Mouse (Mus musculus): ENCODE measurements around the gene Actn1. TPM values are rescaled to one million over a fixed set of nuclear protein-coding genes. Genes with fewer than 3 reads are reported as not detected.

Actn1 gene
- total RNA-seq, 2 experiments from 2014 or later = 69.2 to 77.9 TPM

- DNase-seq (ENCODE audit: low spot score in 2 of 2) = peak; percentile 54 to 71
Measured at GRCm38 (mm10) chr12:80141470-80141869, 118.7 kb downstream of the Actn1 start.

- no peak for DNase-seq (ENCODE audit: low spot score in 2 of 2)
Measured at GRCm38 (mm10) chr12:80141011-80141410, 119.2 kb downstream of the Actn1 start.

DNA sequence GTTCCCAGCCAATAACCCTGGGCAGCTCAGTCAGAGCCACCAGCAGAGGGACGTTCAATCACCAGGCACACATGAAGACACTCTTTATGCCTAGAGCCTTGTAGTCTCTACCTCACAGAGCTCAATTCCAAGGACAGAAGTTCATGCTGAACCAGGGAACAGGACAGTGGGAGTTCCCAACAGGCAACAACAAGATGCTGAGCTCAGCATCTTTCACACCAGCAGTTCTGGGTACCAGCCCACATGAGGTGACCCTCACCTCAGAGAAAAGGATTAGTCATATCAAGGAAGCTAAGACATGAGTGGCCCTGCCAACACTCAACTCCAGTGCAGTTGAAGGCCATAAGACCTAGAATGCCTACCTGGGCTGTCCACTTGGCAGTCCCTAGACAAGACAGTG lies 122.4 kb downstream of the Actn1 start:
- no peak for DNase-seq (ENCODE audit: low spot score in 2 of 2)

- no peak for DNase-seq (ENCODE audit: low spot score in 2 of 2)
Measured at GRCm38 (mm10) chr12:80137246-80137645, 122.9 kb downstream of the Actn1 start.

- no peak for DNase-seq (ENCODE audit: low spot score in 2 of 2)
Measured at GRCm38 (mm10) chr12:80136264-80136930, 123.8 kb downstream of the Actn1 start.

- no peak for DNase-seq (ENCODE audit: low spot score in 2 of 2)
Measured at GRCm38 (mm10) chr12:80135173-80135572, 125.0 kb downstream of the Actn1 start.

- DNase-seq (ENCODE audit: low spot score in 2 of 2) = no peak
Measured at GRCm38 (mm10) chr12:80133011-80133545, 127.1 kb downstream of the Actn1 start.

- peak; percentile 77 to 84 for DNase-seq (ENCODE audit: low spot score in 2 of 2)
Measured at GRCm38 (mm10) chr12:80132250-80133003, 127.7 kb downstream of the Actn1 start.

DNA sequence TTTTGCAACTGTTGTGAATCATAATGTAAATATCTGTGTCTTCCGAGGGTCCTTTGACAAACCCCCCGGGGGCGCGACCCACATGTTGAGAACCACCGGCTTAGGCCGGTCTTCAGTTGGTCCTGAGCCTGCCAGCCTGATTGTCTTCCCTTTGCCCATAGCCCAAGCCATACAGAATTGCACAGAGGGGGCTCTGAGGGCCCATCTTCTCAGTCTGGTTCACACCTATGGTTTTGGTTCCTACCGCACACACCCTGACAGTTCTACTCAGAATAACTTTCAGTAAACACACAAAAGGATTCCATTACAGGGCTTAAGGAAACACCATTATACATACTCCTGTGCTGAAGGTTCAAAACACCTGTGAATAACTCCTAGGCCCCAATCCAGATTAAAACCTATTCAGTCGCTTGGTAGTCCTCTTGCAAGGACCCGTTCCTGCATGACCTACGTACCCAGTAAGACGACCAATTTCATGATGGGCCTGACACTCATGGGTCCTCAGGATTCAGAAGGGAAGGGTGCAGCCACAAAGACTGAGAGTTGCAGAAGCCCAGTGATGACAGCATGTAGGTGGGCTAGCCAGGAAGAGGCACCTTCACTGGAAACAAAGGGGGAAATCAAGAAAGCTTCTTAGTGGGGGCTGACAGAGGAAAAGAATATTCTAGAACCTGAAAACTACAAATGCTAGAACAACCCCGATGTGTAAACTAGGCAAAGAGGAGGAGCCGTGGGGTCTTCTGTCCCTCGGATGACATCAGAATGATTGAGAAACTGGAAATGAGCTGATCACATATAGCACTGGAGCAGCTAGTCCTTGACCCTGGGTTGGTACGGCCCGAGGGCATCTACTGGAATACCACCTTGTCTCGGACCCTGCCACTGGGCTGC lies 128.6 kb downstream of the Actn1 start:
- no peak for DNase-seq (ENCODE audit: low spot score in 2 of 2)

DNA sequence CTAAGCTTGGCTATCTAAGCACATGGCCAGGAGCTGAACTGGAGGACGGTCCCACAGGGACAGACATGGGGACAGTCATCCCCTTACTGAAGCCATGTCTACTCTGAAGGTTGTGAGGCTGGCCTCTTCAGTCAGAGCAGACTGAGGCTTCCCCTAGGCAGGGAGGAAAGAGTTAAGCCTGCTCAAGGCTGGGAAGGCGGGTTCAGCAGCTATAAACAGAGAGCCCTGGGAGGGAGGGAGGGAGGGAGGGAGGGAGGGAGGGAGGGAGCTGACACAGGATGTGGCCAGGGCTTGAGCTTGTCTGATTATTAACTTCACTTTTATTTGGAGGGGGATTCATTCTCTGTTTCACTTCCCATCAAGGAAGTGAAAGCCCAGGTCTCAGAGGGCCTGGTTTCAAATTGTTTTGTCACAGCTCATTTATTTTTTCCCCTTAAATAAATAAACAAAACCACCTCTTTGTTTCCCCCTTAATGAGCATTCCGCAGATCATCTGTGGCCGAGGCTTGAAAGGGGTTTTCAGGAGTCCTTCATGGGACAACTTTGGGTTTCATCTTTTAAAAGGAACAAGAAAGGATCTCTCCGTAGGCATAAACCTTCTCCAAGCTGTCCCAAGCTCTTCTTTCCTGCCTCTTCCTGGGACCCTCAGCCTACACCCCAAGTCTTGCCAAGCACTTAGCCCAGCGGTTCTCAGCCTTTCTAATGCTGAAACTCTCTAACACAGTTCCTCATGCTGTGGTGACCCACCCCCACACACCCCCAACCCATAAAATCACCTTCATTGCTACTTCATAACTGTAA lies 129.4 kb downstream of the Actn1 start:
- DNase-seq (ENCODE audit: low spot score in 2 of 2) = peak in 1 of 2 experiments; percentile 29

GRCm38 (mm10) chr12:80129531-80129930 lies 130.6 kb downstream of the Actn1 start:
- no peak for DNase-seq (ENCODE audit: low spot score in 2 of 2)

GRCm38 (mm10) chr12:80127191-80127762 lies 132.9 kb downstream of the Actn1 start:
- DNase-seq (ENCODE audit: low spot score in 2 of 2) = no peak

- no peak for DNase-seq (ENCODE audit: low spot score in 2 of 2)
Measured at GRCm38 (mm10) chr12:80125316-80125715, 134.9 kb downstream of the Actn1 start.

- no peak for DNase-seq (ENCODE audit: low spot score in 2 of 2)
Measured at GRCm38 (mm10) chr12:80124756-80125155, 135.4 kb downstream of the Actn1 start.

GRCm38 (mm10) chr12:80124211-80124610 lies 136.0 kb downstream of the Actn1 start:
- no peak for DNase-seq (ENCODE audit: low spot score in 2 of 2)

GRCm38 (mm10) chr12:80123227-80123803 lies 136.9 kb downstream of the Actn1 start:
- DNase-seq (ENCODE audit: low spot score in 2 of 2) = no peak

DNA sequence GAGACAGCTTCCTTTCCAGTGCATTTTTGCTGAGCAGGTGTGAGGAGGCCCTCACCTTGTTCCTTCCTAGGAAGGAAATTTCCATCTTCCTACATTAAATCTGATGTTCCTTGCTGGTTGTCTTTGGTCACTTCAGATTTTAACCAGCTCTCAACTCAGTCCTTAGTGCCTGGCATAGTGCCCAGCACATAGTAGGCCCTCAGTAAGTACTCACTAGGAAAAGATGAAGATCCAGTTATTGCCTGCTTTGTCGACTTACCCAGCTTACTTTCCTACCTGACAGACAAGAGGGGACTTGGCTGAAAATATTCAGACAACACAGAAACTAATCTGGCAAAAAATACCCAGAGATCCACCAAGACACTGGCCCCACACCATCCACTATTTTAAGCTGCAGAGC lies 138.7 kb downstream of the Actn1 start:
- no peak for DNase-seq (ENCODE audit: low spot score in 2 of 2)

- no peak for DNase-seq (ENCODE audit: low spot score in 2 of 2)
Measured at GRCm38 (mm10) chr12:80118588-80118987, 141.6 kb downstream of the Actn1 start.
